Mouse (Mus musculus): Measurements from ENCODE around the gene Glt8d1.

The Glt8d1 gene

DNA sequence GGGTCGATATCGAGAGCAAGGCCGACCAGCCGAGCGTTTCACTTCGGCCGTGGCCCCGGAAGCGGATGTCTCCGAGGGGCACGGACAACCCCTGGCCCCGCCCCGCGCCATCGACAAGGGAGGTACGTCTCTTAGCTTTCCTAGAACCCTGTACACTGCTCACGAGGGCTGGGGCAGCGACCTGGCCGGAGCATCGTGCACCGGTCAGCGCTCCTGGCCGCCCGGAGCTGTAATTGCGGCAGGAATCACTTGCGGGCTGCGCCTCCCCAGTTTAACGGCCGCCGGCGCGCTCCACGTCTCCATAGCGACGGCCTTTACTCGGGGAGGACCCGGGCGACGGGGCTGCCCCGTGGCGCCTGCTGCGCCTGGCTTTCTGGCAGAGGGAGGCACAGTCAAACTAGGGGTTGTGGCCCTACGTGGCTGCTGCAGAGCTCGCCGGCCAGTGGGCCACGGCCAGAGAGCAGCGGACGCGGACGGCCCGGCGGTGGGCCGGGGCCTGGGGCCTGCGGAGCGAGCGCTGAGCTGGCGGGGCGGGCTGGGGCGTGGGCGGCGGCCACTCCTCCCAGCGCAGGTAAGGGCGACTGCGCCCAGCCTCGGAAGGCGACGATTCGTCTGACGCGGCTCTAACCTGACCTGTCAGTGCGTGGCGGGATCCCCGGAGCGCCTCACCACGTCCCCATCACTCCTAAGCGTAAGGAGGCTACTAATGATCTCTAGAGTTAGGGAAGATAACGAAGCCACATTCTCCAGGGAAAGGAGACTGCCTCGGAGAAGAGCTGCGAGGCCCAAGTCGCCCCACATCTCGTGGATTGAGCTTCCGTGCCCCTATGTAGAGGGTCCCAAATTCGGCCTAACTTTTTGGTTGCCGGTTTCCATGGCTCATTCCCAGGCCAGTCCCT, at the start of gene Glt8d1, which contains the start of gene Spcs1:
TSS of gene Glt8d1 (plus strand) at position 94 of the 899 bp plus-strand sequence.
TSS of gene Spcs1 (minus strand) at position 366 of the 899 bp plus-strand sequence.
- peak; percentile 93 for DNase-seq (ENCODE audit: low read depth)

GRCm38 (mm10) chr14:30958517-30958916, 42.7 kb upstream of the Glt8d1 start:
- no peak for DNase-seq (ENCODE audit: low read depth)

- DNase-seq (ENCODE audit: low read depth): no peak
These were observed 42.2 kb upstream of the Glt8d1 start for GRCm38 (mm10) chr14:30959031-30959430.

GRCm38 (mm10) chr14:30960366-30960765, 40.8 kb upstream of the Glt8d1 start:
- no peak for DNase-seq (ENCODE audit: low read depth)

DNA sequence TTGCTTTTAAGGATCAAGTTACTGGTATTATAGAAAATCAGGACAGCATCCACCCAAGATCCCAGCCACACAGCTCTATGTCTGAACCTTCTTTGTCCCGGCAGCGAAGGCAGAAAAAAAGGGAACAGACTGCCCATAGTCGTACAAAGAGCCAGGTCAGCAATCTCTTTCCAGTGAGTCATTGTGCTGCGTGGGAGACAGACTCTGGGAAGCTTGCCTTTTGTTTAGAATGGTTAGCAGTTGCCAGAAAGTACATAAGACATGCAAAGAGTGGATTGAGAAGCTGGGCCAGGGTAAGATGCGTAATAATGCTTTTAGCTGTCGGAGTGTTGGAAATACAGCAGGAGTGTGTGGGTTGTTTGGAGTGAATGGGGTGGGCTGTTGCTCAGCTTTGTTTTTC, 27.0 kb upstream of the Glt8d1 start:
- DNase-seq (ENCODE audit: low read depth): no peak

DNA sequence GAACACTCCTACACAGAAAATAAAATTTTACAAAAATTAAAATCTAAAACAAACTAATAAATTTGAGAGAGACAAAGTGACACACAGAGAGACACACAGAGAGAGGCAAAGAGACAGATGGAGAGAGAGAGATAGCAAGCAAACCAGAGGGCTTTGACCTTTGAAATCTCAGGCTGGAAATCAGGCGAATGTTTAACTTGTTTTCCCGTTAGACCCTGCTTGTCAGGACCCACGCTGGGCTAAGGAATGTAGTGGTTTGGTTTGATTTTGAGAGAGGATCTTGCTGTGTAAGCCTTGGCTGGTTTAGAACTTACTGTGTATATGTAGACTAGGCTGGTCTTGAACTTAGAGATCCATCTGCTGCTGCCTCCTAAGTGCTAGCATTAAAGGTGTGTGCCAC, 25.0 kb upstream of the Glt8d1 start:
- no peak for DNase-seq (ENCODE audit: low read depth)

GRCm38 (mm10) chr14:30996417-30996816, 4.8 kb upstream of the Glt8d1 start:
- DNase-seq (ENCODE audit: low read depth): no peak

DNA sequence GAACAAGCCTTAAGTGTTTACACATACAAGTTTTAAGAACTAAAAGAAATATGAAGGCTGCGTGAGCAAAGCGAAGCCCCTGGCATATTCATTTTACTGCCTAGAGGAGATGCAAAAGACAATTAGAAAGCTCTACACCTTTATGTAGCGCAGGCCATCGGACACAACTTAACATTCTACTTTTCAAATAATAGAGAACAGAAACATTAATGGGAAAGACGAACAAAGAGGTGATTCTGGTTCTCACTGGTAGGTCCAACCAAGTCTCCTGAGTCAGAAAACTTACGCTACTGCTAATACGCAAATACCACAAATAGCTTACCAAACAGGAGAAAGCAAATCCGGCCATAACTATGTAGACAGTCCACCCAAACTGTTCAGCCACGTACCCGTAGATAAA, 844 bp upstream of the Glt8d1 start:
- no peak for DNase-seq (ENCODE audit: low read depth)

DNA sequence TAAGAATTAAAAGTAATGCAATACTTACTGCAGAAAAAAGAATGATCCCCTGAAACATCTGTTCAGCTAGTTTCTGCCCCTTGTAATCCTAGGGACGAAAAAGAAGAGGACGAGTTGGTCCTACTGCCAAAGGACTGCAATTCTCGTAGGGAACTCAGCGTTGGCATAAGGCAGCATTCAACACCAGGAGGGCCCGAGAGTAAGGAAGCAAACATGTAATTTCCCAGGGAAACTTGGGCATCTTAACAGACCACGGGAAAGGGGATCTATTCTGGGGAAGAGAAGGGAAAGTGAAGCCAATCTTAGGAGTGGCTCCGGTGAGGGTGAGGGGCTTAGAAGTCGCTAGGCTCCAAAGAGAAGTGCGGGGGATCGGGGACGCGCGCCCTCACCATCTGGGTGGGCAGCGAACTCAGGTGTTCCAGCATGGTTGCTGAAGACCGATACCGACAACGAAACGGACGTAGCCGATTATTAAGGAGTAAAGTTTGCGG, 339 bp upstream of the Glt8d1 start:
- no peak for DNase-seq (ENCODE audit: low read depth)

- DNase-seq (ENCODE audit: low read depth): no peak
These were observed 3.3 kb downstream of the Glt8d1 start for GRCm38 (mm10) chr14:31004527-31004926.

- no peak for DNase-seq (ENCODE audit: low read depth)
These were observed 5.6 kb downstream of the Glt8d1 start for GRCm38 (mm10) chr14:31006779-31007178.

DNA sequence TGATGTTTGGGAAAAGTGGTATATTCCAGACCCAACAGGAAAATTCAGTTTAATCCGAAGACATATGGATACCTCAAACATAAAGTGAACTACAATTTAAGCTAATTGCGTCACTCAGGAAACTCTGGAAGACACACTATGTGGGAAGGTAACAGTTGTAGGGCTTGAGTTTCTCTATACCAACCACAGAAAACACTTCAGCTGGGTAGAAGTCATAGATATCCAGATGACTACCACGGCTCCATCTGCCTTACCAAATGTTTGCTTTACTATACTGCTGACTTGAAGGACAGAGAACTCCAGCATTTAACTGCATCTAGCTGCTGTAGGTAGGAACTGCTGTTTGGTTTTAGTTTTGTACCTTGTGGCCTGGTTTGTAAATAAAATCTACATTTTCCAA, 10.4 kb downstream of the Glt8d1 start:
- DNase-seq (ENCODE audit: low read depth): no peak

- DNase-seq (ENCODE audit: low read depth): no peak
These were observed 12.7 kb downstream of the Glt8d1 start for GRCm38 (mm10) chr14:31013928-31014327.

- DNase-seq (ENCODE audit: low read depth): no peak
These were observed 14.9 kb downstream of the Glt8d1 start for GRCm38 (mm10) chr14:31016063-31016462.

DNA sequence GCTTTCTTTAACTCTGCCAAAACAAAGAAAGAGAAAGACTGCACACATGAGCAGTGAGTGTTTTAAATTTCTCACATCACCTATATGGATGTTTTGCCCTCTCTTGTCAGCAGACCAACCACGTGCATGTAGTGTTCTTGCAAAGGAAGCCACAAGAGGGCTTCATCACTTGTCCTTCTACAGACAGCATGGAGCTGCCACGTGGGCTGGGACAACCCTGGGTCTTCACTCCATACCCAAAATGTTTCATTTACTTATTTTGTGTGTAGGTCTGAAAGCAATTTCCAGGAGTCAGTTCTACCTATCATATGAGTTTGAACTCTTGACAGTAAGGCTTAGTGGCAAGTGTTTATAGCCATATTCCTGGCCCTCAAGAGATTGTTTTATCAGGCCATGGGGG, 16.7 kb downstream of the Glt8d1 start:
- peak; percentile 66 for DNase-seq (ENCODE audit: low read depth)

DNA sequence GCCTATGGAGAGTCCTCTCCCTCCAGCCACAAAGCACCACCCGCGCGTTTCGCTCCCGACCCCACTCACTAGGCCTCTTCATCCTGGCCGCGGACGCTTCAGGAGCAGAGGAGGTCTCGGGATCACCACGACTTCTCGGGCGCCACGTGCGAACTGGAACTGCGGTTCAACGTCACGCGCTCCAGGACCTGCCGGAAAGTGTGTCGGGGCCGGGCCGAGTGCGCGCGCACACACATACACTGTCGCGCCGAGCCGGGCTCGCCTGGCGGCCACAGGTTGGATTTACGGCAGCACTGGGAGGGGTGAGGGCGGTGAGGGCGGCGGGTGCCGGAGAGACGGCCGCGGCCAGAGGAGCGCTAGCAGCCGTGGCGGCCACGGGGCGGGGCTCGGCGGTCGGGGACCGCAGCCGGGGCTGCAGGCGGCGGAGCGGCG, 17.7 kb downstream of the Glt8d1 start, which contains the start of the genes Pbrm1 and Gnl3:
TSS of gene Pbrm1 (plus strand) at position 279 of the 432 bp plus-strand sequence.
TSS of gene Gnl3 (minus strand) at position 293 of the 432 bp plus-strand sequence.
- peak; percentile 97 for DNase-seq (ENCODE audit: low read depth)

GRCm38 (mm10) chr14:31019331-31020205, 18.4 kb downstream of the Glt8d1 start:
- DNase-seq (ENCODE audit: low read depth): peak; percentile 94

DNA sequence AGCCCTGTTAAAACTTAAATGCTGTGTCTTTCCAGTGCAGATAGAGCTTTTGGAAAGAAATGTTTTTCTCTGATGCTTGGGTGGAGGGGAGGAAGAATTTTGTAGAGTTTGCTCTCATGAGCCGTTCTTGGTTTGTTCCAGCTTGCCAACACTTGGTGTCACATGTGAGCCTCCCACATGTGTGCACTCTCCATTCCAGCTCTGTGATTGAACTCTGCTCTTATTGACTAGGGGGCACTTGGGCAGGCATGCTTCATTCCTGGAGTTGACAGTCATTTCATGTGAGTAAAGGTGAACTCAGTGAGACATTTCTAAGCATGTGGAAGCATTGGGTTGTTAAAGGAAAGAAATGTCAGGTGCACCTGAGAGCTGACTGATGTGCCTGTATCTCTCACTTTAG, 21.4 kb downstream of the Glt8d1 start:
- DNase-seq (ENCODE audit: low read depth): no peak

GRCm38 (mm10) chr14:31025785-31026184, 24.6 kb downstream of the Glt8d1 start:
- peak; percentile 66 for DNase-seq (ENCODE audit: low read depth)

GRCm38 (mm10) chr14:31045296-31045695, 44.1 kb downstream of the Glt8d1 start:
- no peak for DNase-seq (ENCODE audit: low read depth)

DNA sequence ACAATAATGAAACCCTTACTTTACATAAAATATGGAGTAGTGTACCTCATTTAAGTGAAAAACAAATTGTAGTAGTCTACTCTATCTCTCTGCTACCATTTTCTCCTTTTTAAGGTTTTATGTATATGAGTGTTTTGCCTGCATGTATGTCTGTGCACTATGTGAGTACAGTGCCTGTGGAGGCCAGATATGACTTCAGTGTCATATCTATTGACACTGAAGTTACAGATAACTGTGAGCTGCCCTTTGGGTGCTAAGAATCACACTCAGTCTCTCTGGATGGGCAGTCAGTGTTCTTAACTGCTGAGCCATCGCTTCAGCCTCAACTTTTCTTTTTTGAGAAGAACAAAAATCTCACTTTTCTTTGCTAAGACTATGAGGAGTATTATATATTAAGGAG, 44.6 kb downstream of the Glt8d1 start:
- no peak for DNase-seq (ENCODE audit: low read depth)
